Mouse (Mus musculus) retina, embryonic 14.5 days (tissue): ENCODE measurements at regions not wholly inside any gene's neighbourhood (a gene's known extent, or its start where the extent isn't known, plus 50 kb on each side); places are given as distances from the start of the nearest gene placed in this dataset.

ENCODE experiments used
- DNase-seq: peaks from one replicate; pipeline ENCODE4 v3.0.0-alpha.2; 2015; ENCODE audit warnings: low spot score

DNA sequence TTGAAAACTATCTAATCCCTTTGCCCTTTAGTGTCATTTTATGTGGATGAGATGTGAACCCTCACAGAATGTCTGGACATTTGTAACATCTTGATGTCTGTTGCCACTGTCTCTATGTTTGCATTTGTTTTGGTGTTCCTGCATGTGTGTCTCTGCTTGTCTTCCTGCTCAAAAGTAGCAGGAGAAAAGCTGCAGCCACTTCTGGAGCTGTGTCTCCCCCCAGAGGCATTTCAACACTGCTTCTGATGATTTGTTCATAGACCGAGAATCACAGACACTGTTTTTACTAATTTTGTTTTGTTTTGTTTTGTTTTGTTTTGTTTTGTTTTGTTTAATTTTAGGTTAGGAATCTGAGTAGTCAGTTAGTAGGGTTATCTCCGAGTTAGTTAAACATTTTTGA is 883.8 kb downstream of the Gbe1 start:
- DNase-seq = peak; percentile 62

DNA sequence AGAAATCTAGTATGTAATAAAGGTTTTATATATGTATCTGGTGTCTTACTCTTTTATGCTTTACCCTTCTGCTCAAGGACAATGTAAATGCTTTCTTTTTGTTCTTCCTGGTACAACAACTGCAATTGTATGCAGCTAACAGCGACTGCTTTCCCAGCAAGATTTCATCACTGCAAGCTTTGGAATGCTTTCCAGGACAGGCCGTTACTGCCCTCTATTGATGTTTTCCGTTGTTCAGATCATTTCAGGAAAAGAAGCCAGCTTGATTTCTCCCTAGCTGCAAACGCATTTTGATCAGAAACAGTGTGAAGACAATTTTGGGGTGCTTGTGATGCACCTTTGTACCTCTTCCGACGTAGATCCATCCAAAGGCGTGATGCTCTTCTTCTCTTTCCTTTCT is 895.1 kb downstream of the Gbe1 start:
- DNase-seq = peak; percentile 57

DNA sequence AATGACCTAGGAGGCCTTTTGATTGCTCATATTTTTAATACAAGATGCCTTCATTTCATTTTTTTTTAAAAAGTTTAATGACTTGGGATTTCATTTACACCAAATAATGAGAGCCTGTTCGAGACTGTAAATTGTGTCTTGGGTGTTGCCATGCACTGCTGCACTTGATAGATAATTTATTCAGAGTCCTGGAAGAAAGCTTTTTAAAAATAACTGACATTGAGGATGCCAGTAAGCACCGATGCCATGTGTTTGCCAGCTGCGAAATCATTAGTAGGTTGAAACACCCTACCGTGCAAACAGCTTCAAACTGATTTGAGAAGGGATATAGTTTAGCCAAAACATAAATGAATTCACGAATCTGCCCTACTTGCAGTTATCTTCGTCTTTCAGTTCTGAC is 910.7 kb downstream of the Gbe1 start:
- no peak for DNase-seq

- no peak for DNase-seq
These were observed 916.4 kb downstream of the Gbe1 start for GRCm38 (mm10) chr16:71230104-71230653.

DNA sequence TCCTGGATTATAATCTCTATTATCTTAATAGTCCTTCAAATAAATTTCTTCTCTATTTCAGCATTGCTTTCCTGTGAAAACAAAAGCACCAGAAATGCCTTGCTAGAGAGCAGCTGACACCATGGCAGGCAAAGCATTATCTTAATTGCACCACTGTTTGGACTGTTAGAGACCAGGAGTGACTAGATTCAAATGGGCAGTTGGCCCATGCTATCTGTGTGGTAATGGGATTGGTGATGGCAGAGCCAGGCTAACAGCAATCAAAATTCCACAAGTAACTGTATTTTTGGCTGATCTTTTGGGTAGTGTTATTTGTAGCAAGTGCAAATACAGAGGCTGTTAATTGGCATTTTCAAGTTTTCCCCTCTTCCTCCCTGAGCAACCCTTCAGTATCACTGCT is 929.3 kb downstream of the Gbe1 start:
- no peak for DNase-seq

- DNase-seq = no peak
These were observed 929.7 kb downstream of the Gbe1 start for GRCm38 (mm10) chr16:71243480-71243879.

DNA sequence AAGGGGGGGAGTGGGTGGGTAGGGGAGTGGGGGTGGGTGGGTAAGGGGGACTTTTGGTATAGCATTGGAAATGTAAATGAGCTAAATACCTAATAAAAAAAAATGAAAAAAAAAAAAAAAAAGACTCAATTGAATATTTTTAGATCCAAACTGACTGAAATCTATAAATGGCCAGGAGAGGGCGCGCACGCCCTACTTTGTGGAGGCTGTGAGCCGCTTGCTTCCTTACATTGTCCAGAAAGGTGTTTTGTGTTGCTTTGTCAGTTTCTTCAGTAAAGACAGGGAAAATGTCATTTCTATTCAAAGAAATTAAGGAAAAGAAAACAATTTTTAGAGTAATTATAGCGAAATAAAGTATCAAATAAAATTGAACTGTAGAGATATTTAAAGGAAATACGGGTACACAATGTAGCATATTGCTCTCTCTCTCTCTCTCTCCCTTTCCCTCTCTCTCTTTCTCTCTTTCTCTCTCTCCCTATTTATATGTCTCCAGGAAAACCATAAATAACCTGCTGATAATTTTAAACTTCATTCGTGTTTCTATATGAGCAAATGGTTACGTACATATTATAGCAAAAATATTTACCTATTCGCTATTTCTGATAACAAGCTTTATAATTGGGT is 933.9 kb downstream of the Gbe1 start:
- peak; percentile 91 for DNase-seq

GRCm38 (mm10) chr16:71255740-71256139 is 942.0 kb downstream of the Gbe1 start:
- DNase-seq = no peak

GRCm38 (mm10) chr16:71256175-71256574 is 942.4 kb downstream of the Gbe1 start:
- DNase-seq = peak; percentile 42

- peak; percentile 60 for DNase-seq
These were observed 953.4 kb downstream of the Gbe1 start for GRCm38 (mm10) chr16:71267191-71267590.
